Mouse (Mus musculus): Measurements from ENCODE around the gene Mau2. TPM values are rescaled to one million over a fixed set of nuclear protein-coding genes. Genes with fewer than 3 reads are reported as not detected.
"Not testable (repeated sequence)": the region's sequence is repeated elsewhere in the genome, so short reads cannot be mapped to it uniquely, and the experiment has no call there.

Mau2 gene
- polyA plus RNA-seq, 1 experiment from 2014 or later = 58.5 TPM

GRCm38 (mm10) chr8:69996589-69997285 is 45.8 kb downstream of the Mau2 start:
- peak overlapping the region; percentile 56 for H3K4me3 ChIP-seq (ENCODE audit: low read depth, low read length)
- H3K9ac ChIP-seq (replicated peaks; ENCODE audit: low read depth, low read length) = peak overlapping the region; percentile 85
- 2% methylated on average over 35 of the region's 35 CpGs for WGBS
- H3K27me3 ChIP-seq (ENCODE audit: control insufficient read depth, insufficient read depth, low read length) = no peaks in the 10 kb centered on the region
- H3K27ac ChIP-seq (ENCODE audit: low read length) = peak overlapping the region; percentile 87
- peak overlapping the region; percentile 68 for H3K4me2 ChIP-seq (replicated peaks; ENCODE audit: low read depth, low read length)
- no peaks in the 10 kb centered on the region for H3K9me3 ChIP-seq (ENCODE audit: control insufficient read depth, low read depth, low read length)
- no peaks in the 10 kb centered on the region for H3K4me1 ChIP-seq (ENCODE audit: control insufficient read depth, insufficient read depth, low read length)
- ATAC-seq (ENCODE audit: insufficient number of reproducible peaks, insufficient read depth, low FRiP score, low read depth) = no peak
- no peaks in the 10 kb centered on the region for H3K36me3 ChIP-seq (ENCODE audit: control insufficient read depth, insufficient read depth, low read length)

- Histone ChIP-seq H3K4me2 (replicated peaks; ENCODE audit: low read depth, low read length) (peak within 1 kb of the TSS; percentile 81), H3K9me3 (ENCODE audit: control insufficient read depth, low read depth, low read length) (no peaks in the 10 kb centered on the region), H3K27ac (ENCODE audit: low read length) (peak within 1 kb of the TSS; percentile 87), H3K4me1 (ENCODE audit: control insufficient read depth, insufficient read depth, low read length) (no peaks in the 10 kb centered on the region), H3K36me3 (ENCODE audit: control insufficient read depth, insufficient read depth, low read length) (no peaks in the 10 kb centered on the region), H3K9ac (replicated peaks; ENCODE audit: low read depth, low read length) (peak within 1 kb of the TSS; percentile 85), H3K4me3 (ENCODE audit: low read depth, low read length) (peak within 1 kb of the TSS; percentile 93), H3K27me3 (ENCODE audit: control insufficient read depth, insufficient read depth, low read length) (no peaks in the 10 kb centered on the region)
- under 1% methylated on average over 84 of the region's 87 CpGs for WGBS
- ATAC-seq (ENCODE audit: insufficient number of reproducible peaks, insufficient read depth, low FRiP score, low read depth) = peak; percentile 100
Observed at GRCm38 (mm10) chr8:69995776-69996588, 46.6 kb downstream of the Mau2 start, which contains the start of gene Gatad2a. TSS of gene Gatad2a (minus strand) at chr8:69996384.

GRCm38 (mm10) chr8:69995422-69995775 is 47.1 kb downstream of the Mau2 start:
- Histone ChIP-seq H3K4me2 (replicated peaks; ENCODE audit: low read depth, low read length) (peak overlapping the region; percentile 81), H3K9me3 (ENCODE audit: control insufficient read depth, low read depth, low read length) (no peaks in the 10 kb centered on the region), H3K4me3 (ENCODE audit: low read depth, low read length) (peak overlapping the region; percentile 93), H3K9ac (replicated peaks; ENCODE audit: low read depth, low read length) (peak overlapping the region; percentile 72), H3K27me3 (ENCODE audit: control insufficient read depth, insufficient read depth, low read length) (no peaks in the 10 kb centered on the region), H3K36me3 (ENCODE audit: control insufficient read depth, insufficient read depth, low read length) (no peaks in the 10 kb centered on the region), H3K27ac (ENCODE audit: low read length) (peak overlapping the region; percentile 82), H3K4me1 (ENCODE audit: control insufficient read depth, insufficient read depth, low read length) (no peaks in the 10 kb centered on the region)
- ATAC-seq (ENCODE audit: insufficient number of reproducible peaks, insufficient read depth, low FRiP score, low read depth) = no peak
- 2% methylated on average over 7 of the region's 7 CpGs for whole genome bisulfite sequencing

GRCm38 (mm10) chr8:69988936-69989335 is 53.6 kb downstream of the Mau2 start:
- not testable (repeated sequence) for H3K9ac ChIP-seq (replicated peaks; ENCODE audit: low read depth, low read length); H3K4me2 ChIP-seq (replicated peaks; ENCODE audit: low read depth, low read length); H3K27ac ChIP-seq (ENCODE audit: low read length); H3K4me1 ChIP-seq (ENCODE audit: control insufficient read depth, insufficient read depth, low read length); H3K4me3 ChIP-seq (ENCODE audit: low read depth, low read length); H3K36me3 ChIP-seq (ENCODE audit: control insufficient read depth, insufficient read depth, low read length); H3K9me3 ChIP-seq (ENCODE audit: control insufficient read depth, low read depth, low read length); H3K27me3 ChIP-seq (ENCODE audit: control insufficient read depth, insufficient read depth, low read length); ATAC-seq (ENCODE audit: insufficient number of reproducible peaks, insufficient read depth, low FRiP score, low read depth)
- over 99% methylated on average over 6 of the region's 7 CpGs for WGBS

- H3K9me3 ChIP-seq (ENCODE audit: control insufficient read depth, low read depth, low read length) = no peaks in the 10 kb centered on the region
- no peak overlapping the region for H3K27ac ChIP-seq (ENCODE audit: low read length)
- H3K27me3 ChIP-seq (ENCODE audit: control insufficient read depth, insufficient read depth, low read length) = no peaks in the 10 kb centered on the region
- no peak overlapping the region for H3K9ac ChIP-seq (replicated peaks; ENCODE audit: low read depth, low read length)
- H3K36me3 ChIP-seq (ENCODE audit: control insufficient read depth, insufficient read depth, low read length) = no peaks in the 10 kb centered on the region
- no peak for ATAC-seq (ENCODE audit: insufficient number of reproducible peaks, insufficient read depth, low FRiP score, low read depth)
- no peak overlapping the region for H3K4me2 ChIP-seq (replicated peaks; ENCODE audit: low read depth, low read length)
- H3K4me3 ChIP-seq (ENCODE audit: low read depth, low read length) = no peak overlapping the region
- no peaks in the 10 kb centered on the region for H3K4me1 ChIP-seq (ENCODE audit: control insufficient read depth, insufficient read depth, low read length)
Observed at GRCm38 (mm10) chr8:69987744-69988143, 54.8 kb downstream of the Mau2 start.

- no peaks in the 10 kb centered on the region for H3K4me1 ChIP-seq (ENCODE audit: control insufficient read depth, insufficient read depth, low read length)
- no peak overlapping the region for H3K27ac ChIP-seq (ENCODE audit: low read length)
- no peaks in the 10 kb centered on the region for H3K9me3 ChIP-seq (ENCODE audit: control insufficient read depth, low read depth, low read length)
- H3K9ac ChIP-seq (replicated peaks; ENCODE audit: low read depth, low read length) = no peak overlapping the region
- no peak overlapping the region for H3K4me2 ChIP-seq (replicated peaks; ENCODE audit: low read depth, low read length)
- no peak overlapping the region for H3K4me3 ChIP-seq (ENCODE audit: low read depth, low read length)
- WGBS = 84% methylated on average over 2 of the region's 2 CpGs
- H3K27me3 ChIP-seq (ENCODE audit: control insufficient read depth, insufficient read depth, low read length) = no peaks in the 10 kb centered on the region
- no peaks in the 10 kb centered on the region for H3K36me3 ChIP-seq (ENCODE audit: control insufficient read depth, insufficient read depth, low read length)
- ATAC-seq (ENCODE audit: insufficient number of reproducible peaks, insufficient read depth, low FRiP score, low read depth) = no peak
Observed at GRCm38 (mm10) chr8:69984876-69985553, 57.5 kb downstream of the Mau2 start.

GRCm38 (mm10) chr8:69978456-69978855 is 64.1 kb downstream of the Mau2 start:
- no peaks in the 10 kb centered on the region for H3K9me3 ChIP-seq (ENCODE audit: control insufficient read depth, low read depth, low read length)
- H3K4me1 ChIP-seq (ENCODE audit: control insufficient read depth, insufficient read depth, low read length) = 0 out of 2 replicates have a peak, but pooled peaks cover 4% of the 10 kb centered on the region
- no peaks in the 10 kb centered on the region for H3K36me3 ChIP-seq (ENCODE audit: control insufficient read depth, insufficient read depth, low read length)
- H3K27ac ChIP-seq (ENCODE audit: low read length) = no peak overlapping the region
- H3K4me3 ChIP-seq (ENCODE audit: low read depth, low read length) = no peak overlapping the region
- H3K9ac ChIP-seq (replicated peaks; ENCODE audit: low read depth, low read length) = no peak overlapping the region
- WGBS = 88% methylated on average over 4 of the region's 4 CpGs
- H3K27me3 ChIP-seq (ENCODE audit: control insufficient read depth, insufficient read depth, low read length) = no peaks in the 10 kb centered on the region
- ATAC-seq (ENCODE audit: insufficient number of reproducible peaks, insufficient read depth, low FRiP score, low read depth) = no peak
- no peak overlapping the region for H3K4me2 ChIP-seq (replicated peaks; ENCODE audit: low read depth, low read length)

GRCm38 (mm10) chr8:69974806-69975205 is 67.7 kb downstream of the Mau2 start:
- WGBS = 38% methylated on average over 5 of the region's 5 CpGs
- ATAC-seq (ENCODE audit: insufficient number of reproducible peaks, insufficient read depth, low FRiP score, low read depth) = no peak
- H3K9me3 ChIP-seq (ENCODE audit: control insufficient read depth, low read depth, low read length) = no peaks in the 10 kb centered on the region

More at GRCm38 (mm10) chr8:69974806-69975205, 67.7 kb downstream of the Mau2 start:
- no peaks in the 10 kb centered on the region for H3K36me3 ChIP-seq (ENCODE audit: control insufficient read depth, insufficient read depth, low read length)
- H3K4me2 ChIP-seq (replicated peaks; ENCODE audit: low read depth, low read length) = peak overlapping the region; percentile 84
- peak overlapping the region; percentile 45; the same call in 1 of the 2 replicates for H3K27ac ChIP-seq (ENCODE audit: low read length)
- H3K4me1 ChIP-seq (ENCODE audit: control insufficient read depth, insufficient read depth, low read length) = peaks cover 31% of the 10 kb centered on the region
- no peak overlapping the region; the same call in 1 of the 2 replicates for H3K9ac ChIP-seq (replicated peaks; ENCODE audit: low read depth, low read length)
- H3K4me3 ChIP-seq (ENCODE audit: low read depth, low read length) = peak overlapping the region; percentile 99
- no peaks in the 10 kb centered on the region for H3K27me3 ChIP-seq (ENCODE audit: control insufficient read depth, insufficient read depth, low read length)

Measured in stomach, embryonic 14.5 days (tissue).